Mouse (Mus musculus) midbrain, embryonic 16.5 days (tissue): Measurements from ENCODE around the gene Map1a. TPM values are rescaled to one million over a fixed set of nuclear protein-coding genes. Genes with fewer than 3 reads are reported as not detected.

Experiments used
- ATAC-seq: fragments of 200-750 bp; cut with Nextera tagmentation; 2 replicates; pipeline ENCODE4 v1.8.0; 2017; ENCODE audit warnings: moderate TSS enrichment
- H3K27ac ChIP-seq: fragments of 300-500 bp; sonication (generic); 2 replicates; pipeline ENCODE4 v1.5.1; 2014; ENCODE audit warnings: mild to moderate bottlenecking, low read length, mixed read lengths
- H3K27me3 ChIP-seq: fragments of 300-500 bp; sonication (generic); 2 replicates; pipeline ENCODE4 v1.6.1; 2014; ENCODE audit warnings: low read depth, low read length, mixed read lengths; ENCODE audit not compliant: control insufficient read depth, insufficient read depth
- H3K36me3 ChIP-seq: fragments of 300-500 bp; sonication (generic); 2 replicates; pipeline ENCODE4 v1.6.1; 2014; ENCODE audit warnings: mild to moderate bottlenecking, low read length, moderate library complexity, mixed read lengths; ENCODE audit not compliant: control insufficient read depth, insufficient read depth
- H3K4me1 ChIP-seq: fragments of 300-500 bp; sonication (generic); 2 replicates; pipeline ENCODE4 v1.6.1; 2014; ENCODE audit warnings: mild to moderate bottlenecking, low read length, mixed read lengths; ENCODE audit not compliant: control insufficient read depth, insufficient read depth
- H3K4me2 ChIP-seq: fragments of 300-500 bp; sonication (generic); 2 replicates; pipeline ENCODE4 v1.6.1; 2014; ENCODE audit warnings: mild to moderate bottlenecking, low read length, mixed read lengths
- H3K4me3 ChIP-seq: fragments of 300-500 bp; sonication (generic); 2 replicates; pipeline ENCODE4 v1.5.1; 2014; ENCODE audit warnings: low read depth, mild to moderate bottlenecking, low read length, moderate library complexity, mixed read lengths
- H3K9ac ChIP-seq: fragments of 300-500 bp; sonication (generic); 2 replicates; pipeline ENCODE4 v1.6.1; 2014; ENCODE audit warnings: low read depth, low read length, mixed read lengths
- H3K9me3 ChIP-seq: fragments of 300-500 bp; sonication (generic); replicated peaks from 2 replicates; pipeline ENCODE4 v1.6.1; 2014; ENCODE audit warnings: mild to moderate bottlenecking, low read length, mixed read lengths; ENCODE audit not compliant: control insufficient read depth, poor library complexity, severe bottlenecking
- WGBS: fragments of 180-500 bp; shearing (Covaris S2); extraction: QIAGEN DNeasy Blood & Tissue Kit; methylation state at CpG from one replicate; pipeline ENCODE4 v1.1.7; 2014; 5-methylcytosine and 5-hydroxymethylcytosine counted together
- polyA plus RNA-seq: library from polyadenylated mRNA; unstranded; fragments of >200 nt; fragmentation: Nextera tagmentation; extraction: Ambion mirVana; gene quantifications from 2 replicates; pipeline ENCODE4 v1.2.1, GENCODE M21; 2015

Map1a gene
- polyA plus RNA-seq, 1 experiment from 2014 or later, result 20.1 TPM

GRCm38 (mm10) chr2:121299471-121299870, 10.1 kb downstream of the Map1a start:
- Histone ChIP-seq H3K9me3 (no peaks in the 10 kb centered on the region), H3K27me3 (no peaks in the 10 kb centered on the region), H3K27ac (no peak overlapping the region), H3K4me3 (no peak overlapping the region), H3K9ac (no peak overlapping the region), H3K4me1 (peaks cover 30% of the 10 kb centered on the region), H3K36me3 (peaks cover 29% of the 10 kb centered on the region), H3K4me2 (no peak overlapping the region)
- ATAC-seq, result no peak
- 90% methylated on average over 17 of the region's 17 CpGs for WGBS

- H3K27ac ChIP-seq, result no peak overlapping the region
- ATAC-seq, result no peak
- H3K4me2 ChIP-seq, result no peak overlapping the region
- no peaks in the 10 kb centered on the region for H3K27me3 ChIP-seq
- peaks cover 33% of the 10 kb centered on the region for H3K36me3 ChIP-seq
- H3K4me1 ChIP-seq, result peaks cover 24% of the 10 kb centered on the region
- WGBS, result 82% methylated on average over 10 of the region's 10 CpGs
- H3K9me3 ChIP-seq, result no peaks in the 10 kb centered on the region
- H3K4me3 ChIP-seq, result no peak overlapping the region
- no peak overlapping the region for H3K9ac ChIP-seq
Measured at GRCm38 (mm10) chr2:121300036-121300435, 10.6 kb downstream of the Map1a start.

- no peaks in the 10 kb centered on the region for H3K9me3 ChIP-seq
- no peak for ATAC-seq
- H3K4me1 ChIP-seq, result no peaks in the 10 kb centered on the region
- no peak overlapping the region for H3K9ac ChIP-seq
- H3K27me3 ChIP-seq, result no peaks in the 10 kb centered on the region
- no peak overlapping the region for H3K4me2 ChIP-seq
- 59% methylated on average over 5 of the region's 5 CpGs for WGBS
- no peak overlapping the region for H3K27ac ChIP-seq
- peaks cover 29% of the 10 kb centered on the region for H3K36me3 ChIP-seq
- no peak overlapping the region for H3K4me3 ChIP-seq
Measured at GRCm38 (mm10) chr2:121308997-121309416, 19.6 kb downstream of the Map1a start.

GRCm38 (mm10) chr2:121316278-121316677, 26.9 kb downstream of the Map1a start:
- H3K27me3 ChIP-seq, result no peaks in the 10 kb centered on the region
- H3K9ac ChIP-seq, result no peak overlapping the region
- no peaks in the 10 kb centered on the region for H3K9me3 ChIP-seq
- H3K4me2 ChIP-seq, result no peak overlapping the region
- no peak overlapping the region for H3K27ac ChIP-seq
- ATAC-seq, result no peak
- H3K36me3 ChIP-seq, result peaks cover 16% of the 10 kb centered on the region
- 88% methylated on average over 8 of the region's 8 CpGs for WGBS
- no peak overlapping the region for H3K4me3 ChIP-seq
- H3K4me1 ChIP-seq, result no peaks in the 10 kb centered on the region

GRCm38 (mm10) chr2:121323041-121323440, 33.6 kb downstream of the Map1a start:
- Histone ChIP-seq H3K9me3 (no peaks in the 10 kb centered on the region), H3K4me2 (no peak overlapping the region), H3K9ac (no peak overlapping the region), H3K27ac (no peak overlapping the region), H3K27me3 (no peaks in the 10 kb centered on the region), H3K4me1 (no peaks in the 10 kb centered on the region), H3K4me3 (no peak overlapping the region), H3K36me3 (peaks cover 15% of the 10 kb centered on the region)
- 88% methylated on average over 10 of the region's 10 CpGs for WGBS
- no peak for ATAC-seq

GRCm38 (mm10) chr2:121323693-121324470, 34.5 kb downstream of the Map1a start:
- Histone ChIP-seq H3K9me3 (no peaks in the 10 kb centered on the region), H3K4me3 (no peak overlapping the region), H3K36me3 (peaks cover 14% of the 10 kb centered on the region), H3K9ac (no peak overlapping the region), H3K27ac (no peak overlapping the region), H3K4me1 (no peaks in the 10 kb centered on the region), H3K4me2 (no peak overlapping the region), H3K27me3 (no peaks in the 10 kb centered on the region)
- no peak for ATAC-seq
- WGBS, result 82% methylated on average over 10 of the region's 10 CpGs

GRCm38 (mm10) chr2:121329492-121329891, 40.1 kb downstream of the Map1a start:
- no peaks in the 10 kb centered on the region for H3K27me3 ChIP-seq
- H3K27ac ChIP-seq, result no peak overlapping the region
- no peak overlapping the region for H3K9ac ChIP-seq
- H3K4me1 ChIP-seq, result no peaks in the 10 kb centered on the region
- H3K9me3 ChIP-seq, result no peaks in the 10 kb centered on the region
- no peak overlapping the region for H3K4me3 ChIP-seq
- 93% methylated on average over 2 of the region's 2 CpGs for WGBS
- peaks cover 22% of the 10 kb centered on the region for H3K36me3 ChIP-seq
- no peak overlapping the region for H3K4me2 ChIP-seq
- ATAC-seq, result no peak

GRCm38 (mm10) chr2:121339057-121339456, 49.7 kb downstream of the Map1a start:
- Histone ChIP-seq H3K36me3 (peaks cover 33% of the 10 kb centered on the region), H3K4me3 (no peak overlapping the region), H3K27ac (no peak overlapping the region), H3K9ac (no peak overlapping the region), H3K4me2 (no peak overlapping the region), H3K4me1 (no peaks in the 10 kb centered on the region), H3K9me3 (no peaks in the 10 kb centered on the region), H3K27me3 (no peaks in the 10 kb centered on the region)
- ATAC-seq, result no peak

- WGBS, result 75% methylated on average over 8 of the region's 8 CpGs
- Histone ChIP-seq H3K4me3 (no peak overlapping the region), H3K9me3 (no peaks in the 10 kb centered on the region), H3K4me2 (no peak overlapping the region), H3K4me1 (peaks cover 15% of the 10 kb centered on the region), H3K27ac (no peak overlapping the region), H3K9ac (no peak overlapping the region), H3K27me3 (peaks cover 10% of the 10 kb centered on the region; the same call in 1 of the 2 replicates), H3K36me3 (peaks cover 6% of the 10 kb centered on the region)
- no peak for ATAC-seq
Measured at GRCm38 (mm10) chr2:121353156-121353555, 63.8 kb downstream of the Map1a start.
